Mouse (Mus musculus) limb, embryonic 13.5 days (tissue): ENCODE data around the gene Mmp11. TPM values are rescaled to one million over a fixed set of nuclear protein-coding genes. Genes with fewer than 3 reads are reported as not detected.

Experiments used
- ATAC-seq: fragments of 200-750 bp; cut with Nextera tagmentation; 2 replicates; pipeline ENCODE4 v1.8.0; 2017; ENCODE audit warnings: low read depth, moderate number of reproducible peaks, moderate TSS enrichment; ENCODE audit not compliant: low FRiP score
- H3K27ac ChIP-seq: fragments of 300-500 bp; sonication (generic); 2 replicates; pipeline ENCODE4 v1.5.1; 2015; ENCODE audit warnings: inconsistent platforms, mild to moderate bottlenecking, moderate library complexity
- H3K27me3 ChIP-seq: fragments of 300-500 bp; sonication (generic); 2 replicates; pipeline ENCODE4 v1.6.1; 2015; ENCODE audit warnings: mild to moderate bottlenecking, inconsistent platforms
- H3K36me3 ChIP-seq: fragments of 300-500 bp; sonication (generic); 2 replicates; pipeline ENCODE4 v1.6.1; 2015; ENCODE audit warnings: inconsistent platforms, mild to moderate bottlenecking, moderate library complexity
- H3K4me1 ChIP-seq: fragments of 300-500 bp; sonication (generic); 2 replicates; pipeline ENCODE4 v1.6.1; 2015; ENCODE audit warnings: inconsistent platforms
- H3K4me2 ChIP-seq: fragments of 300-500 bp; sonication (generic); replicated peaks from 2 replicates; pipeline ENCODE4 v1.6.1; 2015; ENCODE audit warnings: inconsistent platforms, mild to moderate bottlenecking, moderate library complexity
- H3K4me3 ChIP-seq: fragments of 300-500 bp; sonication (generic); 2 replicates; pipeline ENCODE4 v1.5.1; 2015; ENCODE audit warnings: moderate library complexity, mild to moderate bottlenecking, inconsistent platforms
- H3K9ac ChIP-seq: fragments of 300-500 bp; sonication (generic); 2 replicates; pipeline ENCODE4 v1.6.1; 2015; ENCODE audit warnings: mild to moderate bottlenecking, inconsistent platforms
- H3K9me3 ChIP-seq: fragments of 300-500 bp; sonication (generic); 2 replicates; pipeline ENCODE4 v1.6.1; 2016; ENCODE audit warnings: inconsistent platforms
- WGBS: fragments of 180-500 bp; shearing (Covaris S2); methylation state at CpG from one replicate; pipeline ENCODE4 v1.1.7; 2015; 5-methylcytosine and 5-hydroxymethylcytosine counted together
- polyA plus RNA-seq: library from polyadenylated mRNA; unstranded; fragments of >200 nt; fragmentation: Nextera tagmentation; extraction: Ambion mirVana; gene quantifications from 2 replicates; pipeline ENCODE4 v1.2.1, GENCODE M21; 2015

Mmp11 gene
- polyA plus RNA-seq, 1 experiment from 2014 or later: 194 TPM

DNA sequence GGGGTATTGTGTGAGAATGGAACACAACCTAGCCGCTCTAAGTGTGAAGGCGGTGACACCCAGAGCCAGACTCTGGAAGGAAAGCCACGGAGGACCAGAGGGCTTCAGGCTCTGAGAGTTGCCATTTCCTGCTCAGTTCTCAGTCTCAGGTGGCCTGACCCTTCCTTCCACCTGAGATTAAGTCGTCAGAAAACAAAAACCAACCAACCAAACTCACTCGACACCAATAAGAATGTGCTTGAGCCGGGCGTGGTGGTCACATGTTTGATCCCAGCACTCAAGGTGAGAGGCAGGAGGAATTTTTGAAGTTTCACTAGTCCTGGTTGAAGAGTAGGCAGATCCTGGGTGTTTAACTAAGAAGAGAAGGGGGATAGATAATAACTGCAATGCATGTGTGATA is 9.6 kb upstream of the Mmp11 start:
- Histone ChIP-seq H3K4me1 (peaks cover 4% of the 10 kb centered on the region; the same call in 1 of the 2 replicates), H3K9me3 (no peaks in the 10 kb centered on the region), H3K36me3 (no peaks in the 10 kb centered on the region), H3K27ac (no peak overlapping the region), H3K27me3 (peaks cover 12% of the 10 kb centered on the region), H3K4me2 (no peak overlapping the region), H3K9ac (no peak overlapping the region), H3K4me3 (no peak overlapping the region)
- 83% methylated on average over 7 of the region's 7 CpGs for WGBS
- no peak for ATAC-seq

DNA sequence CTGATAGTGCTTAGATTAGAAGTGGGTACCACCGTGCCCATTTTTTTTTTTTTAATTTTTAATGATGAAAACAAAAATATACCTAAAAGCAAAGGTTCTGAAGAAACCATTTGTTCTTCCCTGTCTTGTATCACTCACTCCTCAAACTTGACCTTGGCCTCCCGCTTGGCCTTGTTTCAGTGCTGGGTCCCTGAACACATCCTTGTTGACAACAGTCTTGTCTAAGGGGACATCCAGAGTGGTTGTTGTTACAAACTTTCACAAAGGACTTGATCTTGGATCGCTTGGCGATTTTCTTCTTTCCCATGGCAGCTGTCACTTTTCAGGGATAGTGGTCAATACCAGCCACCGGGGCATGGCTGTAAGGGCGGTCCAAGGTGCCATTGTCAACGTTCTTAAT is 8.9 kb upstream of the Mmp11 start:
- Histone ChIP-seq H3K9ac (no peak overlapping the region), H3K27me3 (peaks cover 11% of the 10 kb centered on the region), H3K9me3 (no peaks in the 10 kb centered on the region), H3K4me1 (no peaks in the 10 kb centered on the region), H3K36me3 (no peaks in the 10 kb centered on the region), H3K4me2 (no peak overlapping the region), H3K4me3 (no peak overlapping the region), H3K27ac (no peak overlapping the region)
- no peak for ATAC-seq
- WGBS: 92% methylated on average over 7 of the region's 7 CpGs

DNA sequence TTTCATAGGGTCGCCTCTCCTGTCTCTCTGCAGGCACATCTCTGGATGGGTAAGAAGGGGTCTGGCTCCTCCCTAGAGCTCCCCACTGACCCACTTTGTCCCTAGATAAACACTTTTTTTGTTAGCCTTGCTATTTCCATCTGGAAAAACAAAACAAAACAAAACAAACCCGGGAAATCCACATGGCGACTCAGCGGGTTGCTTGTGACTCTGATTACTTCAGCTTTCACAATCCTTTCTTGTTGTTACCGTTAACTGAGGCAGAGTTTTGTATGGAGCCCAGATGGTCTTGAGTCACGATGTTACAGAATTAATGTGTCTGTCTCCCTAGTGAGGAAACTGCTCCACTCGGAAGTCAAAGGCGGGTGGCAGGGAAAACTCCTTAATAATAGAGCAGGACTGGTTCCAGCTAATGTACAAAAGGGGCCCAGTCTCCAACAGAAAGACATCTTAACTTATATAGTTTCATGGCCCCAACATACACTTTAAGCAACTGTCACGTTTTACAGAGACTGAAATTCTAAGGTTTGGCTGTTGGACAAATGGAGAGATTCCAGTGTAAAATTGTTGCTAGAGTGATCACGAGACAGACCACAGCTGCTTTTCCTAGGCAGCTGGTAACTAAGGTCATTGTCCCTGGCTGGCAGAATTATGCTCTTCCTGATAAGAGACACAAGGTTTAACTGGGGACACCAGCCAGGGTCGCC is 7.9 kb upstream of the Mmp11 start:
- H3K4me1 ChIP-seq: no peaks in the 10 kb centered on the region
- WGBS: 46% methylated on average over 11 of the region's 11 CpGs
- no peak overlapping the region for H3K27ac ChIP-seq
- no peak overlapping the region for H3K4me2 ChIP-seq
- no peak overlapping the region for H3K9ac ChIP-seq
- peaks cover 10% of the 10 kb centered on the region; the same call in 1 of the 2 replicates for H3K27me3 ChIP-seq
- ATAC-seq: no peak
- H3K9me3 ChIP-seq: no peaks in the 10 kb centered on the region
- H3K4me3 ChIP-seq: no peak overlapping the region
- H3K36me3 ChIP-seq: no peaks in the 10 kb centered on the region

DNA sequence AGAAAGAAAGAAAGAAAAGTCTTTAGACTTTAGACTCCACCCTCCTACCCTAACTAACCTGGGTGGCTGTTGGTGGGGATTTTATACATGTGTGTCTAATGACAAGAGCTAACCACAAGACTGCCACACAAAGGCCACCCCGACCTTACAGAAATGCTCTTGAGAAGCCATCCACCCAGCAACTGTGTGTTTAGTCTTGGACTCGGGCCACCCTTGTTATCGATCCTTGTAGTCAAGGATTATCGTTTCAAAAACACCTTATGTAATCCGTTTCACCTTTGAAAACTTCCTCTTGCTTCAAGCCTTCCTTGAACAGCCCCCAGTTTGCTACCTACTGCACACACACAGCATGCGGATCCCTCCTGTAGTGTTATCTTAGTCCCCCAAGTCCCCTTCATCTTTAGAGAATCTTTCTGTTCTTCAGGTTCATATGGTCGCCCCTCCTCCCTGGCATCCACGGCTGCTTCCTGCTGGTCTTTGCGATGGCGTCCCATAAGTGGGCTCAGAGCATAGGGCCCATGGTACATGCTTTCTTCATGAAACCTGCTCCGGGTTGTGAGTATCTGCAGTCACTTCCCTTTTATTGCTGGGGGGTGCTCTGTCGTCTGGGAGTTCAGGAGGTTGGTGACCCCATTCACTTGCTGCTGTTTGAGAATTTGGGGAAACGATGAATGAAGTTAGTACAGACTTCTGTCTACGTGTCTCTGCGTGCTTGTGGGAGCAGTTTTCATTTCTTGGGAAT is 6.6 kb upstream of the Mmp11 start, which contains the start of gene Vpreb3:
Gene Vpreb3, plus strand, starts transcription at position 322 of the 742 bp plus-strand sequence.
- H3K9ac ChIP-seq: no peak within 1 kb of the TSS
- peaks cover 18% of the 10 kb centered on the region for H3K27me3 ChIP-seq
- no peak within 1 kb of the TSS for H3K27ac ChIP-seq
- no peaks in the 10 kb centered on the region for H3K36me3 ChIP-seq
- H3K4me2 ChIP-seq: no peak within 1 kb of the TSS
- no peaks in the 10 kb centered on the region for H3K4me1 ChIP-seq
- no peaks in the 10 kb centered on the region for H3K9me3 ChIP-seq
- no peak within 1 kb of the TSS for H3K4me3 ChIP-seq
- ATAC-seq: no peak
- whole genome bisulfite sequencing: 79% methylated on average over 15 of the region's 15 CpGs

DNA sequence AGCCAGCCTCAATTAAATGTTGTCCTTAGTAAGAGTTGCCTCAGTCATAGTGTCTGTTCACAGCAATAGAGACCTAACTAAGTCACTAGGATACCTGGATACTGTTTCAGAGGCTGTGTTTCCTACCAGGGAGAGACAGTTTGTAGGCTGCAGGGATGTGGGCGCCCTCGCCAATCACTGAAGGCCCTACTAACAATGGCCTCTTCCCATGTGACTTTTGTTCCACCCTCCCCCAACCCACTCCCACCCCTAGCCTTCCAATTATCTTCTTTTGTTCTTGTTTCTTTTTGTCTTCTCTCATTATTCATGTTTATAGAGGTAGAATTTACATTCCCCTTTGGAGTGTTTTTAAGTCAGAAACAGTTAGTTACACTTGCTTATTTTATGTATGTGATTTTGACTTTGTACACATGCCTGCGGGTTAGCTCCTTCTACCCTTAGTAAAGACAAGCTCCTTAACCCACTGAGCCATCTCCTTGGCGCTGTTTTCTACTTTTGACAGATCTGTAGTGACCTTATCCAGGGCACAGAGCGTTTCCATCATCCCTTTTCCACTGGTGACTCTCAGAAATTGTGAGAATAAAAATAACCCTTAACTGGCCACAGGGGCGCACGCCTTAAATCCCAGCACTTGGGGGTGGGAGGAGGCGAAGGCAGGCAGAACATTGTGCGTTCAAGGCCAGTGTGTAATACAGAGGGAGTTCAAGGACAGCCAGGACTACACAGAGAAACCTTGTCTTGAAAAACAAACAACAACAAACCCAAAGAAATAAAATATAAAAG is 4.9 kb upstream of the Mmp11 start:
- H3K4me2 ChIP-seq: no peak overlapping the region
- ATAC-seq: no peak
- no peaks in the 10 kb centered on the region for H3K36me3 ChIP-seq
- H3K4me1 ChIP-seq: peaks cover under 1% of the 10 kb centered on the region; the same call in 1 of the 2 replicates
- H3K27ac ChIP-seq: no peak overlapping the region
- peaks cover 35% of the 10 kb centered on the region for H3K27me3 ChIP-seq
- WGBS: 80% methylated on average over 9 of the region's 9 CpGs
- no peaks in the 10 kb centered on the region for H3K9me3 ChIP-seq
- no peak overlapping the region for H3K9ac ChIP-seq
- H3K4me3 ChIP-seq: no peak overlapping the region

DNA sequence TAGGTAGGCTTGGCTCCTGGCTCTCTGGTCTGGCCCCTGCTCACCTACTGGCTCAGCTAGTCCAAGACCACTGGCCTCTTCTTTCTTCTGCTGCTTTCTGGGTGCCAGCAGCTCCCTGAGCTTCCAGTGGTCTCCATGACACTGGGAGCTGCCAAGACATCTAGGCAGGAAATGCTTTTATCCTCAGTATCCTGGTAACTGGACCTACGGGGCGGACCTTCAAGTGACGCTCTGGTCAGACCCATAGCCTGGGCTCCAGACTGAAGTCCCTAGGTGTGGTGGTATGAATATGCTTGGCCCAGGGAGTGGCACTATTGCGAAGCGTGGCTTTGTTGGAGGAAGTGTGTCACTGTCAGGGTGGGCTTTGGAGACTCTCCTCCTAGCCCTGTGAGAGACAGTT is 4.2 kb upstream of the Mmp11 start, which contains the start of gene Gm867:
Gene Gm867, minus strand, starts transcription at position 153 of the 400 bp plus-strand sequence.
- Histone ChIP-seq H3K27me3 (peaks cover 42% of the 10 kb centered on the region), H3K36me3 (no peaks in the 10 kb centered on the region), H3K4me3 (no peak within 1 kb of the TSS), H3K4me1 (peaks cover 8% of the 10 kb centered on the region), H3K27ac (no peak within 1 kb of the TSS), H3K4me2 (no peak within 1 kb of the TSS), H3K9ac (no peak within 1 kb of the TSS), H3K9me3 (no peaks in the 10 kb centered on the region)
- no peak for ATAC-seq
- WGBS: 82% methylated on average over 5 of the region's 5 CpGs

DNA sequence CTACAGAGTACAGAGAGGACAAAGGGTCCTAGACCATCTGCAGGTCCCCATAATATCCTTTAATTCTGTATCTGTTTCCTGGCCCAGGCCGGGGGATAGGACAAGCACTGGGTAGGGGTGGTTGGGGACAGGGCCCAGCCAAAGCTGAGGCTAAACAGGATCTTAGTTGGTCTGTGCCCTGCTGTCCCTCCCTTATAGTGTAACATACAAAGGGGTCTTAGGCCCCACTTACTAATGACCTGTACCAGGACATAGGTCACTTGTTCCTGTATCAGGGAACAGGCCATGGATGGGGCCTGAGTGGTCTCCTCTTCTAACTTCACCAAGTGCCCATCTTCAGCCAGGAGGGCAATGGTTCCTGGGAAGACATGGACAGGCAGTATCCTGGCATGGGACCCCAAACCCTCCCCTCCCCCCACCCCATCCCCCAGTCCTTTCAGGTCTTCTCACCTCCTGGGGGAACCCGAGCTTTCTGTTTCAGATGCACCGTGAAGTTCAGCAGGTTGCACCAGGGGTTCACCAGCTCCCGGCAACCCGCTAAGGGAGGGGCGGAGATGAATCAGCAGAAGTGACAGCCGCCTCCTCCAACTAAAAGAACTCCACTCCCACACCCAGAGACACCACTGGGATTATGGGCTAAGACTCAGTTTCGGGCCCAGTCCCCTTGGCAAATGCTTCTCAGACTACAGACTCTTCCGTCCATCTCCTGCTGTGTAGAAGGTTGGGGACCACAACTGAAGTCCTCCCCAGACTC is 3.4 kb upstream of the Mmp11 start:
- peaks cover 12% of the 10 kb centered on the region for H3K4me1 ChIP-seq
- ATAC-seq: no peak
- H3K27me3 ChIP-seq: peaks cover 48% of the 10 kb centered on the region
- H3K4me3 ChIP-seq: no peak overlapping the region
- H3K36me3 ChIP-seq: no peaks in the 10 kb centered on the region
- no peak overlapping the region for H3K27ac ChIP-seq
- H3K9ac ChIP-seq: no peak overlapping the region
- H3K4me2 ChIP-seq: no peak overlapping the region
- H3K9me3 ChIP-seq: no peaks in the 10 kb centered on the region
- WGBS: 39% methylated on average over 9 of the region's 9 CpGs

DNA sequence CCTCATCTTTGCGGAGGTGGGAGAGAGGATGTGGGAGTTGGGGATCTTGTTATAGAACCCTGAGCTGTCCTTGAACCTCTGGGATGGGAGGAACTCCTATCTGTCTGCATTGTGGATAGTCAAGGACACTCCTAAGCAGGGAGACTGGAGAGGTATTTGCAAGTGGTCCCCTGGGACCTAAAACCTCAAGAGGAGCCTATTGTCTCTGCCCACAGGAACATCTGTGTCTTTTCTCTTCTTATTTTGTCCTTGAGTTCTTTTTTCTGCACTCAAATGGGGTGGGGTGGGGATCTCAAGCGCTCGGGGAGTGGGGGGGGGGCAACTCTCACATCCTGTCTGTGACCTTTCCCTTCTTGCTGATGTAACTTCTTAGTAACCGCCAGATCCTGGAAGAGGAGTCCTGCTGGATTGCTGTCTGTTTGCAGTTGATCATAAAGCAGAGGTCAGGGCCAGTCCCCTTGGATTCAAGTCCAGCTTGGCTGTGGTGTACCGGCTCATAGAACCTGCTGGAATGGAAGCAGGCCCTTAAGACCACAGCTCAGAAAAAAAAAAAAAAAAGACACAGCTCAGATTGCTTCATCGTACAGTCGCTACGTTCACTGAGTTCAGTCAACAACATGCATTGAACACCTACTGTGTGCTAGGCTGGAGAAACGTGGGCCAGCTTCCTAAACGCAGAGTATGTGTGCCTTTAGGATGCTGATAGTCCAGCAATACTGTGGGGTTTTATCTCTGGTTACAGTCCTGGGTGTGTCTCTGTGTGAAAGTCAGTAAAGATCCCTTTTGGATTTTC is 1.8 kb upstream of the Mmp11 start:
- Histone ChIP-seq H3K4me2 (no peak overlapping the region), H3K4me1 (peaks cover 15% of the 10 kb centered on the region), H3K36me3 (no peaks in the 10 kb centered on the region), H3K9me3 (no peaks in the 10 kb centered on the region), H3K9ac (no peak overlapping the region), H3K27ac (no peak overlapping the region), H3K4me3 (no peak overlapping the region), H3K27me3 (peaks cover 48% of the 10 kb centered on the region)
- WGBS: 59% methylated on average over 10 of the region's 10 CpGs
- ATAC-seq: no peak

DNA sequence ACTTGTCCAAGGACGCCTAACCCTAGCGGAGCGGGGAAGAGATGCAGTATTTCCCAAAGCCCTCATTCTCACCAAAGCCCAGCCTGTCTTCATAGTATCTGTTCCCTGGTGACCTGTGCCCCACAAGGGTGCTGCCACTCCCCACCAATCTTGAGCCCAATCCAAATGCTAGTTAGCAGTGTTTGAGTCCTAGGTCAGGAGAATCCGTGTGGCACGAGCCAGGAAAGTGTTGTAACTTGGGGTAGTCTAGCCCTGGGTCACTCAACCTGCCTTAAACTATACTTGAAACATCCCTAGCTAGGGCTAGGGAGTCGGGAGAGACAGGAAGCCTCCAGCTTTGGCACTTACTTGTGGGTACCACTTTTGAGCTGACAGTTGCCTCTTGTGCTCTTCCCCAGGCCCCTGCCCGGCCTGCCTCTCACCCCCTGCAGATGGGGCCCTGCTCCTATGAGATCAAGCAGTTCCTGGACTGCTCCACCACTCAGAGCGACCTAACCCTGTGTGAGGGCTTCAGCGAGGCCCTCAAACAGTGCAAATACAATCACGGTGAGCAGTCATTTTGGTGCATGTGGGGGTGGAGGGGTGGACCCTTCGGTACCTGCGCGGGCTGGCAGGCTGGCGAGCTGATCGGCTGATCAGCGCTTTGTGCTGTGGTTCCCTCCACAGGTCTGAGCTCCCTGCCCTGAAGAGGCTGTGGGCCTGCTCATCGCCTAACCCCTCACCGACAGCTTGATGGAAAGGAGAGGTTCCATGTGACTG is 792 bp upstream of the Mmp11 start:
- Histone ChIP-seq H3K9ac (no peak overlapping the region), H3K4me1 (peaks cover 22% of the 10 kb centered on the region), H3K36me3 (no peaks in the 10 kb centered on the region), H3K9me3 (no peaks in the 10 kb centered on the region), H3K4me2 (no peak overlapping the region), H3K4me3 (no peak overlapping the region), H3K27ac (no peak overlapping the region), H3K27me3 (peaks cover 48% of the 10 kb centered on the region)
- no peak for ATAC-seq
- WGBS: 42% methylated on average over 18 of the region's 18 CpGs

DNA sequence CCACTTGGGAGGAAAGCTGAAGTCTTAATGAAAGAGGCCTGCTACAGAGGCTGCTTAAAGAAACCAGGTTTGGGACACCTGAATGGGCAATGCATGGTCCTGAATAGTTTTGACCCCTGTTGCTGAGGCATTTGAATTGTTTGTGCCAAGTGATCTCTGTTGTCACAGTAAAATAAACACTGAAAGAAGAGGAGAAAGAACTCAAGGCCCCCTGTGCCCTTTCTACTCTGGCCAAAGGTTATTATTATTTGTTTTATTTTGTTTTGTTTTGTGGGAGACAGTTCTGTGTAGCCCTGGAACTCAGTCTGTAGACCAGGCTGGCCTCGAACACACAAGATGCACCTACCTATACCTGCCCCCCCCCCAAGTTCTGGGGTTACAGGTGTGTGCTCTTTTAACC is 1.3 kb downstream of the Mmp11 start:
- no peaks in the 10 kb centered on the region for H3K36me3 ChIP-seq
- WGBS: 56% methylated on average over 1 of the region's 1 CpGs
- H3K4me1 ChIP-seq: peaks cover 42% of the 10 kb centered on the region
- H3K9me3 ChIP-seq: no peaks in the 10 kb centered on the region
- peak overlapping the region; percentile 53 for H3K4me3 ChIP-seq
- H3K27me3 ChIP-seq: peaks cover 46% of the 10 kb centered on the region
- ATAC-seq: no peak
- H3K9ac ChIP-seq: peak overlapping the region; percentile 54; the same call in 1 of the 2 replicates
- H3K27ac ChIP-seq: no peak overlapping the region
- H3K4me2 ChIP-seq: peak overlapping the region; percentile 93
